Mouse (Mus musculus) midbrain, postnatal 0 days (tissue): ENCODE measurements at regions not wholly inside any gene's neighbourhood (a gene's known extent, or its start where the extent isn't known, plus 50 kb on each side); places are given as distances from the start of the nearest gene placed in this dataset.
A peak's percentile ranks its signal among the peaks of the same experiment; 100 is the strongest.

Experiments used
- ATAC-seq: fragments of 200-750 bp; cut with Nextera tagmentation; 2 replicates; pipeline ENCODE4 v1.8.0; 2017; ENCODE audit warnings: moderate number of reproducible peaks, mild to moderate bottlenecking, moderate TSS enrichment, moderate library complexity; ENCODE audit not compliant: low FRiP score
- DNase-seq: peaks from one replicate; pipeline ENCODE4 v3.0.0-alpha.2; 2015; ENCODE audit warnings: low spot score
- H3K27ac ChIP-seq: fragments of 300-500 bp; sonication (generic); 2 replicates; pipeline ENCODE4 v1.5.1; 2014; ENCODE audit warnings: low read depth, mild to moderate bottlenecking, low read length, mixed read lengths
- H3K27me3 ChIP-seq: fragments of 300-500 bp; sonication (generic); 2 replicates; pipeline ENCODE4 v1.6.1; 2014; ENCODE audit warnings: low read length, control low read depth, mixed read lengths; ENCODE audit not compliant: insufficient read depth
- H3K36me3 ChIP-seq: fragments of 300-500 bp; sonication (generic); 2 replicates; pipeline ENCODE4 v1.6.1; 2014; ENCODE audit warnings: low read length, control low read depth, mixed read lengths; ENCODE audit not compliant: insufficient read depth
- H3K4me1 ChIP-seq: fragments of 300-500 bp; sonication (generic); 2 replicates; pipeline ENCODE4 v1.6.1; 2014; ENCODE audit warnings: mild to moderate bottlenecking, control low read depth, antibody characterized with exemption, low read length, mixed read lengths; ENCODE audit not compliant: insufficient read depth
- H3K4me2 ChIP-seq: fragments of 300-500 bp; sonication (generic); 2 replicates; pipeline ENCODE4 v1.6.1; 2014; ENCODE audit warnings: low read depth, mild to moderate bottlenecking, low read length, mixed read lengths; ENCODE audit not compliant: poor library complexity, severe bottlenecking
- H3K4me3 ChIP-seq: fragments of 300-500 bp; sonication (generic); 2 replicates; pipeline ENCODE4 v1.5.1; 2014; ENCODE audit warnings: low read depth, mild to moderate bottlenecking, low read length, moderate library complexity
- H3K9ac ChIP-seq: fragments of 300-500 bp; sonication (generic); replicated peaks from 2 replicates; pipeline ENCODE4 v1.6.1; 2014; ENCODE audit warnings: mild to moderate bottlenecking, low read length, moderate library complexity, mixed read lengths; ENCODE audit not compliant: poor library complexity, severe bottlenecking
- H3K9me3 ChIP-seq: fragments of 300-500 bp; sonication (generic); 2 replicates; pipeline ENCODE4 v1.6.1; 2016; ENCODE audit warnings: low read length, control low read depth
- CTCF ChIP-seq: IDR thresholded peaks from 2 replicates; pipeline ENCODE4 v1.5.1; 2016; ENCODE audit warnings: antibody characterized with exemption, mild to moderate bottlenecking
- WGBS: fragments of 180-500 bp; shearing (Covaris S2); extraction: QIAGEN DNeasy Blood & Tissue Kit; methylation state at CpG from one replicate; pipeline ENCODE4 v1.1.7; 2014; 5-methylcytosine and 5-hydroxymethylcytosine counted together

GRCm38 (mm10) chr7:124784995-124785394, 659.5 kb upstream of the Kdm8 start:
- Histone ChIP-seq H3K4me3 (no peak overlapping the region), H3K9me3 (no peaks in the 10 kb centered on the region), H3K27me3 (no peaks in the 10 kb centered on the region), H3K27ac (no peak overlapping the region), H3K36me3 (no peaks in the 10 kb centered on the region), H3K9ac (no peak overlapping the region), H3K4me2 (no peak overlapping the region), H3K4me1 (no peaks in the 10 kb centered on the region)
- WGBS, result 83% methylated on average over 2 of the region's 2 CpGs
- peak; percentile 21; the same call in 1 of the 2 replicates for TF ChIP-seq CTCF
- ATAC-seq (no peak), DNase-seq (no peak)

GRCm38 (mm10) chr7:124785896-124786295, 658.6 kb upstream of the Kdm8 start:
- no peaks in the 10 kb centered on the region for H3K4me1 ChIP-seq
- no peaks in the 10 kb centered on the region for H3K36me3 ChIP-seq
- no peak overlapping the region for H3K27ac ChIP-seq
- 87% methylated on average over 8 of the region's 8 CpGs for WGBS
- ATAC-seq, result no peak
- H3K9me3 ChIP-seq, result no peaks in the 10 kb centered on the region
- no peak for TF ChIP-seq CTCF
- H3K4me3 ChIP-seq, result no peak overlapping the region
- DNase-seq, result no peak
- no peak overlapping the region for H3K4me2 ChIP-seq
- no peaks in the 10 kb centered on the region for H3K27me3 ChIP-seq
- H3K9ac ChIP-seq, result no peak overlapping the region

DNA sequence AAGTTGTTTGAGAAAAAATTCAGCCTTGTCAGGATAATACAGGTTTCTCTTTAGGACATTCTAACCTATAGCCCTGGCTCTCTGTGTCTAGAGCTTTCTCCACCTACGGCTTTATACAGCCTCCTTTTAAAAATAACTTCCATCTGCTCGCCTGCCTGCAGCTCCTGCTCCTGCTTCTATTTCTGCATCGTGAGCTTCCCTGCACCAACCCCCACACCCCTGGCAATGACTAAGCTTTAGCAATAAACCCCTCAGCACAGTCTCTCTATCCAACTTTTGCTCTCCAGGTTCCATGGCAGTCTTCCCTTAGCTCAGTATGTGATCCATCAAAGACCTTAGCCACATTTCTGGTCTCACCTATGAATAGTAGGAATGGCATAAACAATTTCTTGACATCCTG, 655.7 kb upstream of the Kdm8 start:
- Histone ChIP-seq H3K4me2 (no peak overlapping the region), H3K9ac (no peak overlapping the region), H3K27ac (no peak overlapping the region), H3K27me3 (no peaks in the 10 kb centered on the region), H3K4me3 (no peak overlapping the region), H3K9me3 (no peaks in the 10 kb centered on the region), H3K36me3 (no peaks in the 10 kb centered on the region), H3K4me1 (no peaks in the 10 kb centered on the region)
- WGBS, result 86% methylated on average over 3 of the region's 3 CpGs
- DNase-seq (peak; percentile 24), ATAC-seq (no peak)
- no peak for TF ChIP-seq CTCF

DNA sequence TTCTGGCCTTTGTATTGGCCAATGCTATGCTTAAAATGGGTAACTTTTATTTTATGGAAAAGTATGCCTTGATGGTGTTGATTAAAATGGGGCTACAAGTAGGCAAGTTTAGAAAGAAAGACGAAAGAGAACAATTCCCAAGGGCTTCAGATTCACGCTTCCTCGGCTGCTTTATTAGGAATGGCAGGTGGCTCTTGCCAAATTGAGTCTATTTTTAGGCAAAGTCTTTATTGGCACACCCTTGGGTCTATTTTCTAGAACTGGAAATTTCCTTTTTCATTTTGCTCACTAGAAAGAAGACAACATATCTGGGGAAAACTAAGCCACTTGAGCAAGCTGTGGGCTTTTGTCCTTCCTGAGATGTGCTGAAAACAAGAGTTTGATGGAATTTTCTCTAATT, 641.4 kb upstream of the Kdm8 start:
- H3K9ac ChIP-seq, result no peak overlapping the region
- no peak overlapping the region for H3K27ac ChIP-seq
- H3K27me3 ChIP-seq, result no peaks in the 10 kb centered on the region
- WGBS, result 64% methylated on average over 3 of the region's 3 CpGs
- ATAC-seq (no peak), DNase-seq (peak; percentile 36)
- H3K4me1 ChIP-seq, result no peaks in the 10 kb centered on the region
- no peak for TF ChIP-seq CTCF
- H3K9me3 ChIP-seq, result no peaks in the 10 kb centered on the region
- no peak overlapping the region for H3K4me3 ChIP-seq
- no peaks in the 10 kb centered on the region for H3K36me3 ChIP-seq
- H3K4me2 ChIP-seq, result no peak overlapping the region

DNA sequence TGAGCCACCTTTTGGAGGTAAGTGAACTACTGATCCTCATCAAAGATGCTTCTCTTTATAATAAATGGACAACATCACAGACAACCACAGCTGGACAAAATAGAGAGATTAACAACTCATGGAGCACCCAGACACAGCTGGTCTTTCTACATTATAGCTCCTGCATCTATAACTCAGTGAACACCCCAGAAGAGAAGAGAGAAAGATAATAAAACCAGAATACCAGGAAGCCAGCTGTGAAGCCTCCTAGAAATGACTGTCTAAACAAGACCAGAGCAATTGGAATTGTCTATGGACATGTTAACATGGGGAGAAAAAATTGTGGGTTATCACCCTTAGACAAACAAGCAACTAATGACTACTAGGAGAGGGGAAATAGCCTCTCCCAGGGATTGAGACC, 609.8 kb upstream of the Kdm8 start:
- no peaks in the 10 kb centered on the region for H3K27me3 ChIP-seq
- H3K9me3 ChIP-seq, result no peaks in the 10 kb centered on the region
- ATAC-seq (no peak), DNase-seq (no peak)
- H3K4me3 ChIP-seq, result no peak overlapping the region
- no peaks in the 10 kb centered on the region for H3K4me1 ChIP-seq
- no peak overlapping the region for H3K4me2 ChIP-seq
- TF ChIP-seq CTCF, result no peak
- H3K27ac ChIP-seq, result no peak overlapping the region
- no peak overlapping the region for H3K9ac ChIP-seq
- no peaks in the 10 kb centered on the region for H3K36me3 ChIP-seq

DNA sequence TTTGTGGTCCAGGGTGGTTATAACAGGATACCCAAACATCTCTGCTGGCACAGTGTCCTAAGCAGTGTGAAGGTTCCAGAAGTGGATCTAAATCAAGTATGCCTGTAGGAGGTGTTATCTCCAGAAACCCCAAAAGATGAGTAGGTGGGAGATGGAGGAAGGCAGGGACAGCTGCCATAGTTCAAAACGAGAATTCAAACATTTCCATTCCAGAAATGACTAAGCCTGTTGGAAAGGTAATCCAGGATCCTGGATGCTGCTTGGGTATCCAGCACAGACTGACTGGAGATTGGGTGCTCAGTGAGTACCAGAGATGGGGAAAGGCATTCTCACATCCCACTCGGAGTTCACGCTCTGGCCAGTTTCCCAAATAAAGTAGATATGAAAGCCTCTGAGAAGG, 607.9 kb upstream of the Kdm8 start:
- no peak for DNase-seq
- no peaks in the 10 kb centered on the region for H3K36me3 ChIP-seq
- H3K9ac ChIP-seq, result no peak overlapping the region
- WGBS, result 88% methylated on average over 3 of the region's 3 CpGs
- TF ChIP-seq CTCF, result no peak
- H3K4me2 ChIP-seq, result no peak overlapping the region
- H3K27me3 ChIP-seq, result no peaks in the 10 kb centered on the region
- no peak overlapping the region for H3K27ac ChIP-seq
- H3K4me1 ChIP-seq, result no peaks in the 10 kb centered on the region
- no peak for ATAC-seq
- no peaks in the 10 kb centered on the region for H3K9me3 ChIP-seq
- H3K4me3 ChIP-seq, result no peak overlapping the region

DNA sequence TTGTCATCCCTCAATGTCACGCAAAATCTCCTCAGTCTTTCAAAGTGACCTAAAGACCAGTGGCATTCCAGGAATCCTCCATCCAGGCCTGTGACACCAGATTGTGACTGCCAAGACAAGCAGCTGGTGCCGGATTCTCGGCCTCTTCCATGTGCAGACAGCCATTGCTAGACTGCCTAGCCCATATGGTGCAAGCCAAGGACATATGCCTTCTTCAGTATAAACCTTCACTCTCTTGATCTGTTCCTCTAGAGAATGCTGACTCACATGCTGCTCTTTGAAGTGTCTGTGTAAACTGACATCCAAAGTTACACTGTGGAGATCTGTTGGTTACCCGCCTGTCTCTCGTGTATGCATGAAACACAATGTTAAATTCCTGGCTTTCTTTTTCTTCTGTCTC, 589.4 kb upstream of the Kdm8 start:
- H3K4me1 ChIP-seq, result no peaks in the 10 kb centered on the region
- no peaks in the 10 kb centered on the region for H3K27me3 ChIP-seq
- H3K4me2 ChIP-seq, result no peak overlapping the region
- WGBS, result 85% methylated on average over 5 of the region's 5 CpGs
- DNase-seq (peak; percentile 50), ATAC-seq (no peak)
- H3K9ac ChIP-seq, result no peak overlapping the region
- H3K36me3 ChIP-seq, result no peaks in the 10 kb centered on the region
- no peak overlapping the region for H3K4me3 ChIP-seq
- H3K27ac ChIP-seq, result no peak overlapping the region
- H3K9me3 ChIP-seq, result no peaks in the 10 kb centered on the region
- TF ChIP-seq CTCF, result no peak
